Mouse (Mus musculus) lung, postnatal 0 days (tissue): ENCODE results near the gene Cldn2. TPM values are rescaled to one million over a fixed set of nuclear protein-coding genes. Genes with fewer than 3 reads are reported as not detected.

Experiments used
- ATAC-seq: fragments of 200-750 bp; cut with Nextera tagmentation; 2 replicates; pipeline ENCODE4 v1.8.0; 2017; ENCODE audit warnings: moderate library complexity
- DNase-seq: peaks from one replicate; pipeline ENCODE4 v3.0.0-alpha.2; 2016; ENCODE audit warnings: low spot score
- H3K27ac ChIP-seq: fragments of 300-500 bp; sonication (generic); 2 replicates; pipeline ENCODE4 v1.5.1; 2014; ENCODE audit warnings: antibody characterized with exemption, mild to moderate bottlenecking, low read length, mixed read lengths
- H3K27me3 ChIP-seq: fragments of 300-500 bp; sonication (generic); replicated peaks from 2 replicates; pipeline ENCODE4 v1.6.1; 2014; ENCODE audit warnings: low read length, mixed read lengths; ENCODE audit not compliant: insufficient read depth
- H3K36me3 ChIP-seq: fragments of 300-500 bp; sonication (generic); 2 replicates; pipeline ENCODE4 v1.6.1; 2014; ENCODE audit warnings: low read length, mixed read lengths; ENCODE audit not compliant: insufficient read depth
- H3K4me1 ChIP-seq: fragments of 300-500 bp; sonication (generic); 2 replicates; pipeline ENCODE4 v1.6.1; 2014; ENCODE audit warnings: antibody characterized with exemption, low read depth, low read length, mixed read lengths; ENCODE audit not compliant: insufficient read depth
- H3K4me2 ChIP-seq: fragments of 300-500 bp; sonication (generic); replicated peaks from 2 replicates; pipeline ENCODE4 v1.6.1; 2014; ENCODE audit warnings: low read depth, mild to moderate bottlenecking, low read length, moderate library complexity, mixed read lengths
- H3K4me3 ChIP-seq: fragments of 300-500 bp; sonication (generic); 2 replicates; pipeline ENCODE4 v1.5.1; 2014; ENCODE audit warnings: low read depth, low read length
- H3K9ac ChIP-seq: fragments of 300-500 bp; sonication (generic); replicated peaks from 2 replicates; pipeline ENCODE4 v1.6.1; 2014; ENCODE audit warnings: low read depth, mild to moderate bottlenecking
- H3K9me3 ChIP-seq: fragments of 300-500 bp; sonication (generic); 2 replicates; pipeline ENCODE4 v1.6.1; 2016; ENCODE audit warnings: low read length, mixed read lengths
- CTCF ChIP-seq: IDR thresholded peaks from 2 replicates; pipeline ENCODE4 v1.5.1; 2016; ENCODE audit warnings: antibody characterized with exemption, mild to moderate bottlenecking
- EP300 ChIP-seq: IDR thresholded peaks from 2 replicates; pipeline ENCODE4 v1.6.1; 2016; ENCODE audit warnings: antibody characterized with exemption, mild to moderate bottlenecking, control low read depth
- WGBS: fragments of 180-500 bp; shearing (Covaris S2); extraction: QIAGEN DNeasy Blood & Tissue Kit; methylation state at CpG from one replicate; pipeline ENCODE4 v1.1.7; 2014; 5-methylcytosine and 5-hydroxymethylcytosine counted together
- polyA plus RNA-seq: library from polyadenylated mRNA; unstranded; fragments of >200 nt; fragmentation: Nextera tagmentation; extraction: Ambion mirVana; gene quantifications from 2 replicates; pipeline ENCODE4 v1.2.1, GENCODE M21; 2015

Gene Cldn2
- polyA plus RNA-seq, 1 experiment from 2014 or later: 1.3 TPM

- Histone ChIP-seq H3K9me3 (no peaks in the 10 kb centered on the region), H3K4me3 (no peak overlapping the region), H3K9ac (no peak overlapping the region), H3K27me3 (no peaks in the 10 kb centered on the region), H3K36me3 (no peaks in the 10 kb centered on the region), H3K4me2 (no peak overlapping the region), H3K27ac (no peak overlapping the region), H3K4me1 (no peaks in the 10 kb centered on the region)
- ATAC-seq (no peak), DNase-seq (no peak)
- TF ChIP-seq EP300 (no peak), CTCF (no peak)
- WGBS: 67% methylated on average over 3 of the region's 3 CpGs
Measured at GRCm38 (mm10) chrX:139799953-139800352, 675 bp upstream of the Cldn2 start.

- no peak for DNase-seq
- Histone ChIP-seq H3K27me3 (no peaks in the 10 kb centered on the region), H3K27ac (no peak overlapping the region), H3K9me3 (no peaks in the 10 kb centered on the region), H3K4me3 (no peak overlapping the region), H3K4me1 (no peaks in the 10 kb centered on the region), H3K36me3 (no peaks in the 10 kb centered on the region), H3K4me2 (no peak overlapping the region), H3K9ac (no peak overlapping the region)
- ATAC-seq: no peak
- WGBS: 58% methylated on average over 2 of the region's 2 CpGs
- TF ChIP-seq CTCF (no peak), EP300 (no peak)
Measured at GRCm38 (mm10) chrX:139803028-139803427, 2.4 kb downstream of the Cldn2 start.

DNA sequence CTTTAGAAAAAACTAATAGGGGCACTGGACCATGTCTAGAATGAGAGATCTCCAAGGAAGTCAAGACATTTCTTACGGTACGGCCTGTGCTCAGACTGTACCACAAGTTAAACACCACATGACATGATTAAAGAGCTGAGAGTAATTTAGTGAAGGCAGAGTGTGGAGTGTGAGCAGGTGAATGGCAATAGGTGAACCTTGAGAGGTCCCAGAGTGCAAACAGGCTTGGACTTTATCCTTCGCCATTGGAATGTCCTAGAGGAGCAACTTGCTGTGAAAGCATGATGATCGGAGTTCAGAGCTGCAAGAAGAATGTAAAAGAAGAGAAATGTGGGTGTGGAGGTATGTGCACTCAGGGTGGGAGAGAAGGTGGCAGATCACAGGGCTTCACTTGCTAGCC, 5.3 kb downstream of the Cldn2 start:
- Histone ChIP-seq H3K36me3 (no peaks in the 10 kb centered on the region), H3K4me2 (no peak overlapping the region), H3K27ac (no peak overlapping the region), H3K9ac (no peak overlapping the region), H3K9me3 (no peaks in the 10 kb centered on the region), H3K4me3 (no peak overlapping the region), H3K4me1 (no peaks in the 10 kb centered on the region), H3K27me3 (no peaks in the 10 kb centered on the region)
- DNase-seq (no peak), ATAC-seq (no peak)
- TF ChIP-seq CTCF (no peak), EP300 (no peak)
- WGBS: 64% methylated on average over 4 of the region's 4 CpGs

DNA sequence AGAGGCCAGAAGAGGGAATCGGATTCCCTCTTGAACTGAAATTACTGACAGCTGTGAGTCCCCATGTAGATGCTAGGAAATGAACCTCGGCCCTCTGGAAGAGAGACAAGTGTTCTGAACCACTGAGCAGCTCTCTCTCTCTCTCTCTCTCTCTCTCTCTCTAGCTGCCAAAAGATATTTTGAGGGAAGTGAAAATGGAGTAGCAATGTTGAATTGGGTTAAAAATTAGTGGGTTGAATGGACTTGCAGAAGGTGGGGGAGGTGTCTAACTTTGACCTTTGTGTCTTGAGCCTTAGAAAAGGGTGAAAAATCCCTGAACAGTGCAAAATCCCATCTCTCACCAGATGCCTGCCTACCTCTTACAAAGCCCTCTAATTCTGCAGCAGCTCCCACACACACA, 6.8 kb downstream of the Cldn2 start:
- TF ChIP-seq EP300: no peak
- TF ChIP-seq CTCF: no peak
- Histone ChIP-seq H3K9ac (no peak overlapping the region), H3K4me2 (no peak overlapping the region), H3K4me3 (no peak overlapping the region), H3K36me3 (no peaks in the 10 kb centered on the region), H3K27ac (no peak overlapping the region), H3K4me1 (no peaks in the 10 kb centered on the region), H3K27me3 (no peaks in the 10 kb centered on the region), H3K9me3 (no peaks in the 10 kb centered on the region)
- ATAC-seq: no peak
- WGBS: 40% methylated on average over 2 of the region's 2 CpGs
- DNase-seq: no peak

DNA sequence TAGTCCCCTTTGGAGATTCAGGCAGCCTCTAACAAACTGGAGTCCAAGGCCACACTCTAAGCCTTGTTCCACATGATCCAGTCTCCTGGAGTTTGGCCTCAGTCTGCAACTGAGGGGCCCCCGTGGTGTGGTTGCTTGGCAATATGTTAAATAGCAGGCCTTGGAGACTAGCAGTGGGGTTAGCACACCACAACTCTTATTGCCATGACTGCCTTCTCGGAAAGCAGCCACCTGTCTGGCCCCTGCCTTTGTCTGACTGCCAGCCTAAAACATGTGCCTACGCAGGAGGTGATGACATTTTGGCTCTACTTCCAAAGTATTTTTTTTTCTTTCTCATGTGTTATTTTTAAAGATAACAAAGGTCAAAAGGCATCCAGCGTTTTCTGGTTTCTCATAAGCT, 7.5 kb downstream of the Cldn2 start:
- H3K27me3 ChIP-seq: no peaks in the 10 kb centered on the region
- H3K9me3 ChIP-seq: no peaks in the 10 kb centered on the region
- no peak overlapping the region for H3K9ac ChIP-seq
- no peak; the same call in 1 of the 2 replicates for ATAC-seq
- no peak overlapping the region for H3K27ac ChIP-seq
- TF ChIP-seq CTCF (no peak), EP300 (no peak)
- no peak overlapping the region for H3K4me2 ChIP-seq
- H3K4me1 ChIP-seq: no peaks in the 10 kb centered on the region
- no peak overlapping the region for H3K4me3 ChIP-seq
- 33% methylated on average over 4 of the region's 4 CpGs for WGBS
- H3K36me3 ChIP-seq: no peaks in the 10 kb centered on the region
- no peak for DNase-seq

DNA sequence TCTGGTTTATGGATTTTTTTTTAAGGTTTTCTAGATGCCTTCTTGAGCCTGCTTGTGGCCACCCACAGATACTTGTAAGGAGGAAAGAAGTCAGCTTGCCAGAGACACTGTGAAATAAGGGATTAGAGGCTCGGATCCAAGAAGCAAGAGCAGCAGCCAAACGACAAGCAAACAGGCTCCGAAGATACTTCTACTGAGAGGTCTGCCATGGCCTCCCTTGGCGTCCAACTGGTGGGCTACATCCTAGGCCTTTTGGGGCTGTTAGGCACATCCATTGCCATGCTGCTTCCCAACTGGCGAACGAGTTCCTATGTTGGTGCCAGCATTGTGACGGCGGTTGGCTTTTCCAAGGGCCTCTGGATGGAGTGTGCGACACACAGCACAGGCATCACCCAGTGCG, 7.9 kb downstream of the Cldn2 start:
- TF ChIP-seq EP300: no peak
- TF ChIP-seq CTCF: no peak
- Histone ChIP-seq H3K4me1 (no peaks in the 10 kb centered on the region), H3K27me3 (no peaks in the 10 kb centered on the region), H3K9me3 (no peaks in the 10 kb centered on the region), H3K27ac (no peak overlapping the region), H3K36me3 (no peaks in the 10 kb centered on the region), H3K4me3 (no peak overlapping the region), H3K9ac (no peak overlapping the region), H3K4me2 (no peak overlapping the region)
- DNase-seq: no peak
- ATAC-seq: no peak
- 79% methylated on average over 10 of the region's 10 CpGs for WGBS

- no peak overlapping the region for H3K4me3 ChIP-seq
- H3K27ac ChIP-seq: no peak overlapping the region
- H3K27me3 ChIP-seq: no peaks in the 10 kb centered on the region
- no peaks in the 10 kb centered on the region for H3K9me3 ChIP-seq
- ATAC-seq: no peak
- no peak overlapping the region for H3K9ac ChIP-seq
- H3K4me2 ChIP-seq: no peak overlapping the region
- TF ChIP-seq CTCF (no peak), EP300 (no peak)
- no peak for DNase-seq
- 68% methylated on average over 3 of the region's 3 CpGs for WGBS
- no peaks in the 10 kb centered on the region for H3K4me1 ChIP-seq
- H3K36me3 ChIP-seq: no peaks in the 10 kb centered on the region
Measured at GRCm38 (mm10) chrX:139812636-139813298, 12.1 kb downstream of the Cldn2 start.
